Mouse (Mus musculus) kidney, embryonic 14.5 days (tissue): ENCODE measurements around the gene Ppp1r35. TPM values are rescaled to one million over a fixed set of nuclear protein-coding genes. Genes with fewer than 3 reads are reported as not detected.

Experiments used
- ATAC-seq: fragments of 200-750 bp; cut with Nextera tagmentation; 2 replicates; pipeline ENCODE4 v1.8.0; 2017; ENCODE audit warnings: moderate number of reproducible peaks, mild to moderate bottlenecking, moderate TSS enrichment, moderate library complexity; ENCODE audit not compliant: low FRiP score, low TSS enrichment
- H3K27ac ChIP-seq: fragments of 300-500 bp; sonication (generic); 2 replicates; pipeline ENCODE4 v1.5.1; 2014; ENCODE audit warnings: low read depth, mild to moderate bottlenecking, low read length, moderate library complexity, mixed read lengths
- H3K27me3 ChIP-seq: fragments of 300-500 bp; sonication (generic); 2 replicates; pipeline ENCODE4 v1.6.1; 2014; ENCODE audit warnings: mild to moderate bottlenecking, low read length; ENCODE audit not compliant: control insufficient read depth, insufficient read depth
- H3K36me3 ChIP-seq: fragments of 300-500 bp; sonication (generic); 2 replicates; pipeline ENCODE4 v1.6.1; 2014; ENCODE audit warnings: low read length, mixed read lengths; ENCODE audit not compliant: control insufficient read depth, insufficient read depth
- H3K4me1 ChIP-seq: fragments of 300-500 bp; sonication (generic); 2 replicates; pipeline ENCODE4 v1.6.1; 2014; ENCODE audit warnings: low read length, mixed read lengths; ENCODE audit not compliant: control insufficient read depth, insufficient read depth
- H3K4me2 ChIP-seq: fragments of 300-500 bp; sonication (generic); replicated peaks from 2 replicates; pipeline ENCODE4 v1.6.1; 2014; ENCODE audit warnings: low read depth, mild to moderate bottlenecking, low read length
- H3K4me3 ChIP-seq: fragments of 300-500 bp; sonication (generic); 2 replicates; pipeline ENCODE4 v1.5.1; 2014; ENCODE audit warnings: mild to moderate bottlenecking, low read length
- H3K9ac ChIP-seq: fragments of 300-500 bp; sonication (generic); 2 replicates; pipeline ENCODE4 v1.6.1; 2014; ENCODE audit warnings: low read depth, mild to moderate bottlenecking, low read length, moderate library complexity
- H3K9me3 ChIP-seq: fragments of 300-500 bp; sonication (generic); 2 replicates; pipeline ENCODE4 v1.6.1; 2016; ENCODE audit warnings: low read length; ENCODE audit not compliant: control insufficient read depth
- WGBS: fragments of 180-500 bp; shearing (Covaris S2); extraction: QIAGEN DNeasy Blood & Tissue Kit; methylation state at CpG from one replicate; pipeline ENCODE4 v1.1.7; 2014; 5-methylcytosine and 5-hydroxymethylcytosine counted together
- polyA plus RNA-seq: library from polyadenylated mRNA; unstranded; fragments of >200 nt; fragmentation: Nextera tagmentation; extraction: Ambion mirVana; gene quantifications from 2 replicates; pipeline ENCODE4 v1.2.1, GENCODE M21; 2014

Ppp1r35 gene
- polyA plus RNA-seq, 1 experiment from 2014 or later: 41.6 TPM

DNA sequence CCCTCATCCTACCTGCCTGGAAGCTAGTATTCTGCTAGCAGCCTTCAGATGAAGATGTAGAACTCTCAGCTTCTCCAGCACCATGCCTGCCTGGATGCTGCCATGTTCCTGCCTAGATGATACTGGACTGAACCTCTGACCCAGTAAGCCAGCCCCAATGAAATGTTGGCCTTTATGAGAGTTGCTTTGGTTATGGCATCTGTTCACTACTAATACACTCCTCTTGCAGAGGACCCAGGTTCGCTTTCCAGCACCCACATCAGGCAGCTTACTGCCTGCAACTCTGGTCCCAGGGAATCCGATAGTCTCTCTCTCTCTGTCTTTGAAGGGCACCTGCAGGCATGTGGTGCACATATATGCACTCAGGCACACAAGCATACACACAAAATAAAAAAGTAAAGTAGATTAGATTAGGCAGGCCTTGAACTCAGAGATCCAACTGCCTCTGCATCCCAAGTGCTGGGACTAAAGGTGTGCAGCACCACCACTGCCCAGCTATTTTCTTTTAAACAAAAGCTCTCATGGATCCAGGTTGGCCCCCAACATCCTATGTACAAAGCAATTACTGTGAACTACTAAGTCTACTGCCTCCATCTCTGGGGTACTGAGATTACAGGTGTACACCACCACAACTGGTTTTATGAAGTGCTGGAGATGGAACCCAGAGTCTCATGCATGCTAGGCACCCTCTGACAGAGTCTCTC is 2.9 kb upstream of the Ppp1r35 start:
- Histone ChIP-seq H3K4me2 (no peak overlapping the region), H3K27me3 (no peaks in the 10 kb centered on the region), H3K9ac (no peak overlapping the region), H3K4me1 (0 out of 2 replicates have a peak, but pooled peaks cover 4% of the 10 kb centered on the region), H3K27ac (no peak overlapping the region), H3K9me3 (no peaks in the 10 kb centered on the region), H3K36me3 (peaks cover 9% of the 10 kb centered on the region), H3K4me3 (no peak overlapping the region)
- ATAC-seq: no peak
- WGBS: 95% methylated on average over 2 of the region's 2 CpGs

DNA sequence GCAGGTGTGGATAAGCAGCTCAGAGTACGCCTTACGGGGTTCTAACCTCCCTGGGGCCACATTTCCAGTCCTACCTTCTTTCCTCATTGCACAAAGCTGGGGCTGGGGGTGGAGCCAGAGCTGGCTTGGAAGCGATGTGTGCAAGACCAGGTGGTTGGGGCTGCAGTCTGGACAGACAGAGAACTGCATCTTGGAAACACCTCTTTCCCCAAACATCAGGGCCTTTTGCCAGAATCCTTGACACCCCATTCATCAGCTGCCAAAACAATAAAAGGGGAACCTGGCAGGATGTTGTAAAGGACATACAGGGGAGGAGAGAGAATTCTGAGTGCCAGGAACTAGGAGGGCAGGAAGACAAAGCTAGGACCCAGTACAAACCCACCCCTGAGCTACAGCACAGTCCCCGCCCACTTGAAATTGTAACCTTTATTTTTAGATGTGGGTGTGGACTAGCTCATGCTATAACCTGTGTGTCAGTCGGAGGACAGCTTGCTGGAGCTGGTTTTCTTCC is 2.2 kb upstream of the Ppp1r35 start:
- Histone ChIP-seq H3K27ac (no peak overlapping the region), H3K36me3 (peaks cover 15% of the 10 kb centered on the region), H3K4me3 (no peak overlapping the region), H3K9ac (no peak overlapping the region), H3K4me1 (0 out of 2 replicates have a peak, but pooled peaks cover 4% of the 10 kb centered on the region), H3K9me3 (no peaks in the 10 kb centered on the region), H3K4me2 (no peak overlapping the region), H3K27me3 (no peaks in the 10 kb centered on the region)
- 29% methylated on average over 5 of the region's 5 CpGs for WGBS
- ATAC-seq: 0 out of 2 replicates have a peak, but pooled peaks have one; percentile 36

DNA sequence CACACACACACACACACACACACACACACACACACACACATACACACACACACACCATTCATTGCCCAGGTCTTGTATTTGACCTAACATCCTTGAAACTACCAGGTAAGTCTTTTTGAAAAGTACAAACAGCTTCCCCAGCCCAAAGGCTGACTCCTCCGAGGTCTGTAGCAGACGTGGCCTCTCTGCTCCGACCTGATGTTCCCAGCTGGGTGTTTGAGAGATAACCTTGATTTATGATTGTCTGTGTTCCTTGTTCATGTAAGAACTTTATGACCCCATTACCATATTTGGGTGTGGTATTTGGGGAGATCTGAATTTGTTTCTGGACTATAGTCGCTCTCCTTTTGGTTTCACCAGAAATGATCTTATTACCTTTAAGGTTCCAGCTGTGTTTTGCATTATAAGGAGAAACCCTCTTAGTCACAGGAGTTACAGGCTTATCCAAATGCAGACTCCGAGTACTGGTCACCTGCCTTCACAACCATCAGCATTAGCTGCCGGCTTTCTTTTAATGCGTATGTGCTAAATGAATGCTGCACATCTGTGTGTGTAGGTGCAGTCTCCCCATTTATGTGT is 1.3 kb upstream of the Ppp1r35 start:
- Histone ChIP-seq H3K4me2 (no peak overlapping the region), H3K27me3 (no peaks in the 10 kb centered on the region), H3K4me3 (no peak overlapping the region), H3K36me3 (peaks cover 24% of the 10 kb centered on the region), H3K9ac (no peak overlapping the region), H3K4me1 (0 out of 2 replicates have a peak, but pooled peaks cover 4% of the 10 kb centered on the region), H3K27ac (no peak overlapping the region), H3K9me3 (no peaks in the 10 kb centered on the region)
- no peak for ATAC-seq
- WGBS: 60% methylated on average over 7 of the region's 7 CpGs

DNA sequence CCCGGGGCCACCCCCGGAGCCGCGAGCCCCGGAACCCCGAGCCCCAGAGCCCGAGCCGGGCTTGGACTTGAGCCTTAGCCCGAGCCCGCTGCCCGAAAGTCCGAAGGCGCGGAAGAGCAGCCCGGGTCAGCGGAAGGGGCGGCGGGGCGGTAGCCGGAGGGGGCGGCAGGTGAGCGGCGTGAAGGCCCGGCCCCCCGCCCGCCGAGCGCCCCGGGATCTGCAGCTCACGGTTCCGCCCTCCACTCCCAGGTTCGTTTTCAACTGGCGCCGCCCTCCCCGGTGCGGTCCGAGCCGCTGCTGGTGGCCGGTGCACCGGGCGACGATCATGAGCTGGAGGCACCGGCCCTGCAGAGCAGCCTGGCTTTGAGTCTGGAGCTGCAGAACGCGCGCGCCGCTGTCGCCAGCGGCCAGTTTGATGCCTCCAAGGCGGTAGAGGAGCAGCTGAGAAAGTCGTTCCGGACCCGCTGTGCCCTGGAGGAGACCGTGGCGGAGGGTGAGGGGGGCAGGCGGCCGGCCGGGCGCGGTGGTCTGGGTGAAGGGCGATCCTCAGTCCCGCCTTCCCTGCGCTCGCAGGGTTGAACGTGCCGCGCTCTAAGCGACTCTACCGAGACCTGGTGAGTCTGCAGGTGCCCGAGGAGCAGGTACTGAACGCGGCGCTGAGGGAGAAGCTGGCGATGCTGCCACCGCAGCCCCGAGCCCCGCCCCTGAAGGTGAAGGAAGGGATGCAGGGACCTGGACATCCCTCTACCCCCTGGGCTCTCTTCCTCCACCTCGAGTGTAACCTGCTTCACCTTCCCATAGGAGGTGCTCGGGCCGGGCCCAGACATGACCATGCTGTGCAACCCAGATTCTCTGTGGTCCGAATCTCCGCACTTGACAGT is 644 bp downstream of the Ppp1r35 start:
- peak overlapping the region; percentile 96 for H3K4me2 ChIP-seq
- peak overlapping the region; percentile 86 for H3K27ac ChIP-seq
- peaks cover 21% of the 10 kb centered on the region for H3K4me1 ChIP-seq
- peaks cover 43% of the 10 kb centered on the region for H3K36me3 ChIP-seq
- peak overlapping the region; percentile 94 for H3K4me3 ChIP-seq
- ATAC-seq: peak; percentile 21
- under 1% methylated on average over 76 of the region's 83 CpGs for WGBS
- H3K9me3 ChIP-seq: no peaks in the 10 kb centered on the region
- H3K27me3 ChIP-seq: no peaks in the 10 kb centered on the region
- H3K9ac ChIP-seq: peak overlapping the region; percentile 90

DNA sequence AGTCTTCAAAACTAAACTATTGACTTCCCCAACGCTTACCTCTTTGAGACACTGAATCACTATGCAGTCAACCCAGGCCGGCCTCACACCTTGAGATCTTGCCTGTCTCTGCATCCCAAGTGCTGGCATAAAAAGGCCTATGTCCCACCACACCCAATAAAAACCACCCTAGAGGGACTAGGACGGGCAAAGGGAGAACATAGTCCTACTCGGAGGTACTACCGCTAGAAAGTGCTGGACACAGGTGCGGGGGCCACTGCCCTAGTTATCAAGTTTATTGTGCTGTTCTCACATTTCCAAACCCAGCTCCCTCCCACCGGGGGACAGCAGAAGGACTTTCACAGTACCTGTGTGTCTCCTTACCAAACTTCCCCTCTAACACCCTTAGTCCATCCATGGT is 3.0 kb downstream of the Ppp1r35 start:
- ATAC-seq: no peak
- H3K9me3 ChIP-seq: no peaks in the 10 kb centered on the region
- no peak overlapping the region for H3K27ac ChIP-seq
- peaks cover 49% of the 10 kb centered on the region for H3K36me3 ChIP-seq
- no peak overlapping the region for H3K4me2 ChIP-seq
- no peaks in the 10 kb centered on the region for H3K27me3 ChIP-seq
- WGBS: 88% methylated on average over 7 of the region's 7 CpGs
- H3K9ac ChIP-seq: no peak overlapping the region
- no peak overlapping the region for H3K4me3 ChIP-seq
- H3K4me1 ChIP-seq: peaks cover 29% of the 10 kb centered on the region

DNA sequence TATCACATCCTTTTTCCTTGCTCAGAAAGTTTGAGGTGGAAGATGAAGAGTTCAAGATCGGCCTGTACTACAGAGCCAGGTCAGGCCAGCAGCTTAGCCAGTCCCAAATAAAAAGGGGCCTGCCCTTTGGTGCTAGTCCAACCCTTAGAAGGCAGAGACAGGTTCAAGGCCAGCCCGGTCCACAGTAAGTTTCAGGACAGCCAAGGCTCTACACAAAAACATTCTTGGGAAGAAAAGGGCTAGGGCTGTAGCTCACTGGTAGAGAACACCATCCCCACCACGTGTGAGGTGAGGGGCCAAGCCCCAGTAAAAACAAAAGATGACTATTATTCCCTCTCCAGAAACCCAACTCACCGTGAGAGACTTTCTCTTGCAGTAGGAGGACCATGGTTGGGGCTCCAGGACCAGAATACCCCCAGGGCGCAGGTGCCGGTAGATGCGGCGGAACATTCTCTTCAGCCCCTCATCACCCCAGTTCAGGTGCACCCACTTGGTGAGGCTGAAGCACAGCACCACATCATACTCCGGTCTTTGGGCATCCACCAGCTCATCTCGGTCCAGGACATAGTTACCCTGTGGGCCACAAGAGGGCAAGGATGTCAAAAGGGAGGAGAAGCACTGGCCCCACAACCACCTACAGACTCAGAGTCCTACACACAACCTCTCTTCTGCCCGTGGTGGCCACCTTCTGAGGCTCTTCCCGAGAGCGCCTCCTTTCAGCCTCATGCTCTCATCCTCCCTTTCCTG is 4.3 kb downstream of the Ppp1r35 start:
- H3K4me2 ChIP-seq: peak overlapping the region; percentile 77
- H3K4me3 ChIP-seq: peak overlapping the region; percentile 87
- no peak overlapping the region for H3K27ac ChIP-seq
- no peaks in the 10 kb centered on the region for H3K9me3 ChIP-seq
- H3K4me1 ChIP-seq: peaks cover 29% of the 10 kb centered on the region
- 0 out of 2 replicates have a peak overlapping the region, but pooled peaks have one; percentile 9 for H3K9ac ChIP-seq
- 77% methylated on average over 13 of the region's 13 CpGs for WGBS
- ATAC-seq: no peak
- H3K27me3 ChIP-seq: no peaks in the 10 kb centered on the region
- H3K36me3 ChIP-seq: peaks cover 49% of the 10 kb centered on the region

DNA sequence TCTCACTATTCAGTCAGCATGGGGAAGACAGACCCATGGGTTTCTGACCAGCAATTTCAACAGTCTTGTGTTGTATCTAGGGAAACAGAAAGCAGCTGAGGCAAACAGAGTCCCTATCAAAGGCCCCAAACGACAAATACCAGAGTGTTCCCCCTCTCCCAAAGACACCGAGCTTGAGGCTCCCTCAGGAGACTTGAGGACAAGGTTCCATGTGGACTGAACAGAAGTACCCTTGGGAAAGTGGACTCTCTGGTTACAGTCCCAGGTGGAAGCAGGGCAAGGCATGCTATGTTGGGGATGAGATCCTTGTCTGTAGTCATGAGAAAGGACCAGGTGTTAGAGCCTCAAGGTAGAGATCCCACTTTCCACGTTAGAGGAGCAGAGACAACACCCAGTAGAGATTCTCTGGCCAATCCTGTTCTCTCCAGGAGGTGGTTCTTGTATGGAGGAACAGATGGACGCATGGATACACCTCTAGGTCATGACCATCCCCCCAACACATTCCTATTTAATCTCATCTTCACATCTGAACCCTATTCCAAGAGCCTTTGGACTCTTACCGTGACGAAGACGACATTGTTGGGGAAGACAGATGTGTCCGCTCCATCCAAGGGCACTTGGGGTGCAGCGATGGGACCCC is 5.4 kb downstream of the Ppp1r35 start:
- Histone ChIP-seq H3K36me3 (peaks cover 49% of the 10 kb centered on the region), H3K27me3 (no peaks in the 10 kb centered on the region), H3K9ac (peak overlapping the region; percentile 97), H3K9me3 (no peaks in the 10 kb centered on the region), H3K4me1 (peaks cover 29% of the 10 kb centered on the region), H3K4me2 (peak overlapping the region; percentile 77), H3K4me3 (peak overlapping the region; percentile 87), H3K27ac (no peak overlapping the region)
- no peak for ATAC-seq
- WGBS: 68% methylated on average over 9 of the region's 9 CpGs

DNA sequence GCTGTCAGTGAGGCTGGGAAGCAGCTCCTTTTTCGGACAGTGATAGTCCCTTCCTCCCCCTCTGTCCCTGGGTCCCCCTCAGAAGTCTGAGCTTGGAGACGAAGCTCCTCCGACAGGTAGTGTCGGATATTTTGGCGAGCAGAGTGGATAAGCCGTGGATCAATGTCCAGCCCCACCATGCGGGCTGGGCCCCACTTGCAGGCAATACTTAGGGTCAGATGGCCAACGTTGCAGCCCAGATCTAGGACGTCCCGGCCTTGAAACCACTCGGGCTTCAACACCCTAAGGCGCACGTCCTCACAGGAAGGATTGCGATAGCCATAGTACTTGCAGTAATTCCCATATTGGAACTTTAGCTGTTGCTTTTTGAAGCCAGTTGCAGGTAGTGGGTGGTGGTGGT is 5.9 kb downstream of the Ppp1r35 start:
- H3K9me3 ChIP-seq: no peaks in the 10 kb centered on the region
- peak overlapping the region; percentile 87 for H3K4me3 ChIP-seq
- WGBS: 77% methylated on average over 14 of the region's 14 CpGs
- H3K27ac ChIP-seq: no peak overlapping the region
- peaks cover 49% of the 10 kb centered on the region for H3K36me3 ChIP-seq
- H3K4me2 ChIP-seq: peak overlapping the region; percentile 77
- no peaks in the 10 kb centered on the region for H3K27me3 ChIP-seq
- H3K9ac ChIP-seq: peak overlapping the region; percentile 97; the same call in 1 of the 2 replicates
- H3K4me1 ChIP-seq: peaks cover 28% of the 10 kb centered on the region
- ATAC-seq: no peak
